Mouse (Mus musculus): ENCODE data around the gene Vsx1. TPM values are rescaled to one million over a fixed set of nuclear protein-coding genes. Genes with fewer than 3 reads are reported as not detected.
A peak's percentile ranks its signal among the peaks of the same experiment; 100 is the strongest.

The Vsx1 gene
- polyA plus RNA-seq, 1 experiment from 2014 or later: not detected

- Histone ChIP-seq H3K36me3 (ENCODE audit: control insufficient read depth, insufficient read depth) (no peaks in the 10 kb centered on the region), H3K4me2 (ENCODE audit: low read length) (peak overlapping the region; percentile 18; the same call in 1 of the 2 replicates), H3K27ac (ENCODE audit: low read length) (peak overlapping the region; percentile 49), H3K4me1 (replicated peaks; ENCODE audit: control insufficient read depth, insufficient read depth, low read length) (peaks cover 51% of the 10 kb centered on the region), H3K9ac (replicated peaks; ENCODE audit: low read depth, low read length) (no peak overlapping the region), H3K4me3 (replicated peaks; ENCODE audit: low read length) (no peak overlapping the region), H3K9me3 (ENCODE audit: control insufficient read depth, low read length) (no peaks in the 10 kb centered on the region), H3K27me3 (replicated peaks; ENCODE audit: control insufficient read depth, insufficient read depth, low read length) (no peaks in the 10 kb centered on the region)
- peak; percentile 49 for ATAC-seq
- 19% methylated on average over 9 of the region's 9 CpGs for WGBS
These were observed 25.9 kb downstream of the Vsx1 start for GRCm38 (mm10) chr2:150663255-150663654.

- H3K4me3 ChIP-seq (replicated peaks; ENCODE audit: low read length): no peak overlapping the region
- H3K9ac ChIP-seq (replicated peaks; ENCODE audit: low read depth, low read length): no peak overlapping the region
- no peaks in the 10 kb centered on the region for H3K36me3 ChIP-seq (ENCODE audit: control insufficient read depth, insufficient read depth)
- 54% methylated on average over 2 of the region's 2 CpGs for WGBS
- no peak overlapping the region for H3K4me2 ChIP-seq (ENCODE audit: low read length)
- no peaks in the 10 kb centered on the region for H3K27me3 ChIP-seq (replicated peaks; ENCODE audit: control insufficient read depth, insufficient read depth, low read length)
- peaks cover 48% of the 10 kb centered on the region for H3K4me1 ChIP-seq (replicated peaks; ENCODE audit: control insufficient read depth, insufficient read depth, low read length)
- ATAC-seq: no peak
- H3K9me3 ChIP-seq (ENCODE audit: control insufficient read depth, low read length): no peaks in the 10 kb centered on the region
- H3K27ac ChIP-seq (ENCODE audit: low read length): no peak overlapping the region; the same call in 1 of the 2 replicates
These were observed 27.2 kb downstream of the Vsx1 start for GRCm38 (mm10) chr2:150662007-150662406.

GRCm38 (mm10) chr2:150660668-150661451 is 28.3 kb downstream of the Vsx1 start:
- Histone ChIP-seq H3K36me3 (ENCODE audit: control insufficient read depth, insufficient read depth) (no peaks in the 10 kb centered on the region), H3K9me3 (ENCODE audit: control insufficient read depth, low read length) (no peaks in the 10 kb centered on the region), H3K9ac (replicated peaks; ENCODE audit: low read depth, low read length) (no peak overlapping the region), H3K4me1 (replicated peaks; ENCODE audit: control insufficient read depth, insufficient read depth, low read length) (peaks cover 48% of the 10 kb centered on the region), H3K27ac (ENCODE audit: low read length) (no peak overlapping the region), H3K4me2 (ENCODE audit: low read length) (no peak overlapping the region), H3K27me3 (replicated peaks; ENCODE audit: control insufficient read depth, insufficient read depth, low read length) (no peaks in the 10 kb centered on the region), H3K4me3 (replicated peaks; ENCODE audit: low read length) (no peak overlapping the region)
- ATAC-seq: peak; percentile 58
- 57% methylated on average over 5 of the region's 5 CpGs for WGBS

GRCm38 (mm10) chr2:150660049-150660448 is 29.1 kb downstream of the Vsx1 start:
- no peak overlapping the region for H3K27ac ChIP-seq (ENCODE audit: low read length)
- peaks cover 42% of the 10 kb centered on the region for H3K4me1 ChIP-seq (replicated peaks; ENCODE audit: control insufficient read depth, insufficient read depth, low read length)

GRCm38 (mm10) chr2:150656975-150657768 is 32.0 kb downstream of the Vsx1 start:
- peaks cover 17% of the 10 kb centered on the region for H3K4me1 ChIP-seq (replicated peaks; ENCODE audit: control insufficient read depth, insufficient read depth, low read length)
- H3K4me3 ChIP-seq (replicated peaks; ENCODE audit: low read length): no peak overlapping the region
- WGBS: 13% methylated on average over 8 of the region's 8 CpGs
- peak overlapping the region; percentile 39 for H3K27ac ChIP-seq (ENCODE audit: low read length)
- H3K27me3 ChIP-seq (replicated peaks; ENCODE audit: control insufficient read depth, insufficient read depth, low read length): no peaks in the 10 kb centered on the region
- H3K9ac ChIP-seq (replicated peaks; ENCODE audit: low read depth, low read length): no peak overlapping the region
- no peaks in the 10 kb centered on the region for H3K36me3 ChIP-seq (ENCODE audit: control insufficient read depth, insufficient read depth)
- 0 out of 2 replicates have a peak, but pooled peaks cover 3% of the 10 kb centered on the region for H3K9me3 ChIP-seq (ENCODE audit: control insufficient read depth, low read length)
- H3K4me2 ChIP-seq (ENCODE audit: low read length): no peak overlapping the region
- peak; percentile 68 for ATAC-seq

More at GRCm38 (mm10) chr2:150660049-150660448, 29.1 kb downstream of the Vsx1 start:
- Histone ChIP-seq H3K9ac (replicated peaks; ENCODE audit: low read depth, low read length) (no peak overlapping the region), H3K36me3 (ENCODE audit: control insufficient read depth, insufficient read depth) (no peaks in the 10 kb centered on the region), H3K4me2 (ENCODE audit: low read length) (no peak overlapping the region), H3K9me3 (ENCODE audit: control insufficient read depth, low read length) (0 out of 2 replicates have a peak, but pooled peaks cover 3% of the 10 kb centered on the region), H3K4me3 (replicated peaks; ENCODE audit: low read length) (no peak overlapping the region), H3K27me3 (replicated peaks; ENCODE audit: control insufficient read depth, insufficient read depth, low read length) (no peaks in the 10 kb centered on the region)
- WGBS: 76% methylated on average over 4 of the region's 4 CpGs
- no peak for ATAC-seq

GRCm38 (mm10) chr2:150656112-150656511 is 33.0 kb downstream of the Vsx1 start:
- Histone ChIP-seq H3K27ac (ENCODE audit: low read length) (no peak overlapping the region), H3K9me3 (ENCODE audit: control insufficient read depth, low read length) (0 out of 2 replicates have a peak, but pooled peaks cover 3% of the 10 kb centered on the region), H3K4me2 (ENCODE audit: low read length) (no peak overlapping the region), H3K4me3 (replicated peaks; ENCODE audit: low read length) (no peak overlapping the region), H3K4me1 (replicated peaks; ENCODE audit: control insufficient read depth, insufficient read depth, low read length) (peaks cover 13% of the 10 kb centered on the region), H3K9ac (replicated peaks; ENCODE audit: low read depth, low read length) (no peak overlapping the region), H3K27me3 (replicated peaks; ENCODE audit: control insufficient read depth, insufficient read depth, low read length) (no peaks in the 10 kb centered on the region), H3K36me3 (ENCODE audit: control insufficient read depth, insufficient read depth) (no peaks in the 10 kb centered on the region)
- ATAC-seq: no peak
- 91% methylated on average over 3 of the region's 3 CpGs for WGBS

- 84% methylated on average over 6 of the region's 6 CpGs for whole genome bisulfite sequencing
These were observed 33.9 kb downstream of the Vsx1 start for GRCm38 (mm10) chr2:150655290-150655689.

GRCm38 (mm10) chr2:150654814-150655213 is 34.3 kb downstream of the Vsx1 start:
- H3K4me1 ChIP-seq (replicated peaks; ENCODE audit: control insufficient read depth, insufficient read depth, low read length): peaks cover 15% of the 10 kb centered on the region
- H3K9ac ChIP-seq (replicated peaks; ENCODE audit: low read depth, low read length): no peak overlapping the region
- H3K36me3 ChIP-seq (ENCODE audit: control insufficient read depth, insufficient read depth): no peaks in the 10 kb centered on the region
- 95% methylated on average over 2 of the region's 2 CpGs for WGBS
- H3K27me3 ChIP-seq (replicated peaks; ENCODE audit: control insufficient read depth, insufficient read depth, low read length): no peaks in the 10 kb centered on the region
- H3K4me3 ChIP-seq (replicated peaks; ENCODE audit: low read length): no peak overlapping the region
- H3K4me2 ChIP-seq (ENCODE audit: low read length): no peak overlapping the region
- H3K27ac ChIP-seq (ENCODE audit: low read length): no peak overlapping the region
- 0 out of 2 replicates have a peak, but pooled peaks cover 3% of the 10 kb centered on the region for H3K9me3 ChIP-seq (ENCODE audit: control insufficient read depth, low read length)
- no peak for ATAC-seq

More at GRCm38 (mm10) chr2:150655290-150655689, 33.9 kb downstream of the Vsx1 start:
- Histone ChIP-seq H3K9me3 (ENCODE audit: control insufficient read depth, low read length) (0 out of 2 replicates have a peak, but pooled peaks cover 3% of the 10 kb centered on the region), H3K36me3 (ENCODE audit: control insufficient read depth, insufficient read depth) (no peaks in the 10 kb centered on the region), H3K4me1 (replicated peaks; ENCODE audit: control insufficient read depth, insufficient read depth, low read length) (peaks cover 11% of the 10 kb centered on the region), H3K27me3 (replicated peaks; ENCODE audit: control insufficient read depth, insufficient read depth, low read length) (no peaks in the 10 kb centered on the region), H3K4me2 (ENCODE audit: low read length) (no peak overlapping the region), H3K27ac (ENCODE audit: low read length) (no peak overlapping the region), H3K4me3 (replicated peaks; ENCODE audit: low read length) (no peak overlapping the region), H3K9ac (replicated peaks; ENCODE audit: low read depth, low read length) (no peak overlapping the region)
- no peak for ATAC-seq

- peaks cover 22% of the 10 kb centered on the region for H3K4me1 ChIP-seq (replicated peaks; ENCODE audit: control insufficient read depth, insufficient read depth, low read length)
- no peak overlapping the region for H3K9ac ChIP-seq (replicated peaks; ENCODE audit: low read depth, low read length)
- no peak overlapping the region for H3K27ac ChIP-seq (ENCODE audit: low read length)
- H3K27me3 ChIP-seq (replicated peaks; ENCODE audit: control insufficient read depth, insufficient read depth, low read length): no peaks in the 10 kb centered on the region
- H3K36me3 ChIP-seq (ENCODE audit: control insufficient read depth, insufficient read depth): no peaks in the 10 kb centered on the region
- H3K4me3 ChIP-seq (replicated peaks; ENCODE audit: low read length): no peak overlapping the region
- WGBS: 70% methylated on average over 9 of the region's 9 CpGs
- no peak for ATAC-seq
- 0 out of 2 replicates have a peak, but pooled peaks cover 3% of the 10 kb centered on the region for H3K9me3 ChIP-seq (ENCODE audit: control insufficient read depth, low read length)
- no peak overlapping the region for H3K4me2 ChIP-seq (ENCODE audit: low read length)
These were observed 37.8 kb downstream of the Vsx1 start for GRCm38 (mm10) chr2:150651366-150651765.

Data from forebrain, embryonic 16.5 days (tissue).